Mouse (Mus musculus): ENCODE measurements around the gene Gm10053. TPM values are rescaled to one million over a fixed set of nuclear protein-coding genes. Genes with fewer than 3 reads are reported as not detected.

The Gm10053 gene
- total RNA-seq, 2 experiments from 2014 or later = 257 to 298 TPM

DNA sequence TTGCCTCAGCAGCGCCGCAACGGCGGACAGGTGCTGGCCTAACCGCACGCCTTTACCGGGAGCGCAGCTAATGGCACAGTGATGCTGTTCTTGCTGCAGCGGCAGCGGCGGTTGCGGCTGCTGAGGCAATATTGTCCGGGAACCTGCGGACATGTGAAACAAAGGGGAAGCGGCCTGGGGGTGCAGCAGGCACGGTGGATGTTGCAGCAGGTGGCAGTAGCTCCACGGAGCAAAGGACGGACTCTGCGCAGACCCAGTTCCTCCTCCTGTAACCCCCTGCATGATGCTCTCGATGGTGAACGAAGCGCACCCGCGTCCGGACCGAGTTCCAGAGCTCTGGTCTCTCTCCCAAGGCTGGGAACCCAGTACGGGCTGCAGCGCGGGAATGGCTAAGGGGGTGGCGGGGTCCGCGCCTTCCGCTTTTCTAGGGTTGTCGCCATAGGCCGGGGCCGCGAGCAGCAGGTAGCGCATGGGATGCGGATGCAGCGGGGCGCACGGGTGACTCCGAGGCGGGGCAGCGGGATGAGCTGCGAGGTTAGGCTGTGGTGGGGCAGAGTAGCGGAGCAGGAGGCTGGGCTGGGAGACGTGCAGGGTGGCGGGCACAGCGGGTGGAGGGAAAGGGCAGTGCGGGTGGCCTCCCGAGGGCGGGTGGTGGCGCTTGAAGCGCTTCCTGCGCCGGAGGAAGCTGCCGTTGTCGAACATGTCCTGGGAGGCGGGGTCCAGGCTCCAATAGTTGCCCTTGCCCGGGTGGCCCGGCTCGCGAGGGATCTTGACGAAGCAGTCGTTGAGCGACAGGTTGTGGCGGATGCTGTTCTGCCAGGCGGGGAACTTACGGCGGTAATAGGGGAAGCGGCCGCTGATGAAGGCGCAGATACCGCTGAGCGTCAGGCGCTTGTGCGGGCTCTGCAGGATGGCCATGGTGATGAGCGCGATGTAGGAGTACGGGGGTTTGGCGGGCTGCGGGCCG, 24.4 kb downstream of the Gm10053 start:
- DNase-seq = peak; percentile 11 to 29

GRCm38 (mm10) chr19:24900581-24901220, 25.2 kb downstream of the Gm10053 start, which contains the start of gene Foxd4:
Gene Foxd4, minus strand, starts transcription at chr19:24901197.
- DNase-seq = no peak

GRCm38 (mm10) chr19:24901666-24902065, 26.2 kb downstream of the Gm10053 start:
- no peak for DNase-seq

DNA sequence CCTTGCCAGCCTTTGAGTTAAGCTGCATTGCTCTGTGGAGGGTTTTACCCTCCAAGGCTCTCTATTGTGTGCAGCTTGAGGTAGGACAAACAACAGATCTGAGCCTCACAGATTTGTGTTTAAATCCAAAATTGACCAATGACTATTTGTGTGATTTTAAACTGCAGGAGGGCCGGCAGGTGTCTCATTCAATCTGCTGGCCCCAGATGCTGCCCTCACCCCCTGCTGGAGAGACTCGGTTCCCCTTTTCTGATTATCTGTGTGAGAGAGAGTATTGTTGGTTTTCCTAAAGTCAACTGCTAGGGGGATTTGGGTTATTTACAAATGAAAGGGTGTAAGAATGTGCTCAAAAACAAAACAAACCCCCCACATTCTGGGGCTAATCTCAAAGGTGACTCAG, 26.8 kb downstream of the Gm10053 start:
- DNase-seq = no peak

DNA sequence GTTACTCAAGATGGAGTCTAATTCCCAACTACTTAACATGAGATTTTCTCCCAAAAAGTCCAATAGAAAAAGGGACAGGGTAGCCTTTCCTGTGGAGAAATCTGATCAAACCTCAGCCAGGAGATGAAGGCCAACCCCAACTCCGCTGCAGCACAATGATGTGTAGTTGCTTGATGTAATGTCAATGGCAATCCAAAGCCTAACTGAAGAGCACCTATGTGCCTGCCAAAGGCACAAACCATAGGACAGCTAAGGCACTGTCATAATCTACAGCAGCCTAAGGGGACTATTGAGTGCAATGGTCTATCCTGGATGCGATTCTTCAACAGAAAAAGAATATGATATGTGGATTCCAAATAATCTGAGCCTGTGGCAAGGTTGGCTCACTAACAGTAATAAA, 27.3 kb downstream of the Gm10053 start:
- DNase-seq = no peak

GRCm38 (mm10) chr19:24907655-24908054, 32.2 kb downstream of the Gm10053 start:
- DNase-seq = no peak

GRCm38 (mm10) chr19:24908385-24909155, 33.1 kb downstream of the Gm10053 start:
- DNase-seq = no peak

DNA sequence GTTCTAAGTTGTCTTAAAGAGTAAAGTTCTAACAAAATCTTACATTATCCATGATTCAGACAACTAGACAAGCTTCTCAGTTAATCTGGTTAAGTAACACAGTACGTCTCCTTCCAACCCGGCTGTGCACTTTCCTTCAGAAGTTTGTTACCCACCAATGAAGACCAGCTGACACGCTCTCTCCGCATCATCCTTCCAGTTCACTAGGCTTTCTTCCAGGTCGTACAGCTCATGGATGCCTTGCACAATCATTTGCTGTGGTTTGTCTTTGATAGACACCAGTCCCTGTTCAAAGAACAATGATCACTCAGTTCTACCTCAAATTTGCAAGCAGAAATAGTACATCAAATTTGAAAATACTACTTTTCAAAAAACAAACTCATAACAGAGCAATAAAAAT, 45.4 kb downstream of the Gm10053 start:
- DNase-seq = peak; percentile 16 to 34

Other genes with a start within 250 kb of the Gm10053 start
- under 1 TPM; 0.16 to 0.50 TPM for gene Tmem252, start 201.7 kb upstream of the Gm10053 start, total RNA-seq (2021)
- 10 to 100 TPM; 55.1 to 93.2 TPM for gene Pgm5, start 13.8 kb upstream of the Gm10053 start, total RNA-seq (2021)
- gene Foxd4, start 25.5 kb downstream of the Gm10053 start, total RNA-seq (2021) = not detected
- 10 to 100 TPM; 12.3 to 12.5 TPM for gene Cbwd1, start 85.9 kb downstream of the Gm10053 start, total RNA-seq (2021)
- gene Dock8, start 123.8 kb downstream of the Gm10053 start, total RNA-seq (2021) = 10 to 100 TPM; 12.2 to 31.7 TPM

All from adrenal gland, postnatal 36 days (tissue).